Mouse (Mus musculus) liver, embryonic 12.5 days (tissue): Measurements from ENCODE around the gene Ola1. TPM values are rescaled to one million over a fixed set of nuclear protein-coding genes. Genes with fewer than 3 reads are reported as not detected.

Source experiments
- ATAC-seq: fragments of 200-750 bp; cut with Nextera tagmentation; 2 replicates; pipeline ENCODE4 v1.8.0; 2017; ENCODE audit warnings: moderate number of reproducible peaks, mild to moderate bottlenecking, moderate library complexity
- H3K27ac ChIP-seq: fragments of 300-500 bp; sonication (generic); 2 replicates; pipeline ENCODE4 v1.5.1; 2016; ENCODE audit warnings: mild to moderate bottlenecking
- H3K27me3 ChIP-seq: fragments of 300-500 bp; sonication (generic); replicated peaks from 2 replicates; pipeline ENCODE4 v1.6.1; 2016; ENCODE audit warnings: mild to moderate bottlenecking, moderate library complexity
- H3K36me3 ChIP-seq: fragments of 300-500 bp; sonication (generic); 2 replicates; pipeline ENCODE4 v1.6.1; 2016; ENCODE audit warnings: mild to moderate bottlenecking, moderate library complexity
- H3K4me1 ChIP-seq: fragments of 300-500 bp; sonication (generic); 2 replicates; pipeline ENCODE4 v1.6.1; 2016
- H3K4me2 ChIP-seq: fragments of 300-500 bp; sonication (generic); 2 replicates; pipeline ENCODE4 v1.6.1; 2016; ENCODE audit warnings: mild to moderate bottlenecking, moderate library complexity
- H3K4me3 ChIP-seq: fragments of 300-500 bp; sonication (generic); 2 replicates; pipeline ENCODE4 v1.5.1; 2016; ENCODE audit warnings: mild to moderate bottlenecking, moderate library complexity
- H3K9ac ChIP-seq: fragments of 300-500 bp; sonication (generic); 2 replicates; pipeline ENCODE4 v1.6.1; 2016; ENCODE audit warnings: mild to moderate bottlenecking, moderate library complexity
- H3K9me3 ChIP-seq: fragments of 300-500 bp; sonication (generic); replicated peaks from 2 replicates; pipeline ENCODE4 v1.6.1; 2016; ENCODE audit warnings: mild to moderate bottlenecking, moderate library complexity
- WGBS: fragments of 180-500 bp; shearing (Covaris S2); methylation state at CpG from one replicate; pipeline ENCODE4 v1.1.7; 2016; ENCODE audit not compliant: insufficient replicate concordance; 5-methylcytosine and 5-hydroxymethylcytosine counted together
- polyA plus RNA-seq: library from polyadenylated mRNA; unstranded; fragments of >200 nt; fragmentation: Nextera tagmentation; extraction: Ambion mirVana; gene quantifications from 2 replicates; pipeline ENCODE4 v1.2.1, GENCODE M21; 2016

The Ola1 gene
- polyA plus RNA-seq, 1 experiment from 2014 or later, result 72.7 TPM

- no peak overlapping the region for H3K4me3 ChIP-seq
- peaks cover 9% of the 10 kb centered on the region; the same call in 1 of the 2 replicates for H3K27me3 ChIP-seq
- H3K4me1 ChIP-seq, result peaks cover 10% of the 10 kb centered on the region
- no peak overlapping the region for H3K4me2 ChIP-seq
- 63% methylated on average over 5 of the region's 5 CpGs for WGBS
- no peaks in the 10 kb centered on the region for H3K9me3 ChIP-seq
- H3K27ac ChIP-seq, result no peak overlapping the region
- no peak for ATAC-seq
- H3K36me3 ChIP-seq, result no peaks in the 10 kb centered on the region
- H3K9ac ChIP-seq, result no peak overlapping the region
Measured at GRCm38 (mm10) chr2:73045505-73045904, 173.2 kb downstream of the Ola1 start.

Other genes with a start within 250 kb of the Ola1 start
- 45.2 and 47.6 TPM in 2 replicates for gene Sp3, start 238.5 kb downstream of the Ola1 start, polyA plus RNA-seq
- not detected in 2 replicates for gene Gm11084, start 232.2 kb downstream of the Ola1 start, polyA plus RNA-seq
- gene Sp9, start 53.0 kb upstream of the Ola1 start, polyA plus RNA-seq, result not detected in 2 replicates
- gene Scrn3, start 93.7 kb upstream of the Ola1 start, polyA plus RNA-seq, result 27.1 and 28.3 TPM in 2 replicates
- gene Cir1, start 93.8 kb upstream of the Ola1 start, polyA plus RNA-seq, result 17.4 and 19.1 TPM in 2 replicates
- gene Gpr155, start 167.6 kb upstream of the Ola1 start, polyA plus RNA-seq, result 8.7 and 9.2 TPM in 2 replicates